Mouse (Mus musculus) cortical plate, adult 2 months (tissue): ENCODE measurements at regions not wholly inside any gene's neighbourhood (a gene's known extent, or its start where the extent isn't known, plus 50 kb on each side); places are given as distances from the start of the nearest gene placed in this dataset.
A peak's percentile ranks its signal among the peaks of the same experiment; 100 is the strongest.

Experiments used
- H3K27ac ChIP-seq: fragments of 200-500 bp; 2 replicates; pipeline ENCODE4 v1.5.1; 2012; ENCODE audit warnings: low read length, control low read depth, inconsistent platforms; ENCODE audit not compliant: insufficient read depth
- H3K4me1 ChIP-seq: fragments of 200-500 bp; 2 replicates; pipeline ENCODE4 v1.6.1; 2011; ENCODE audit warnings: low read length; ENCODE audit not compliant: control insufficient read depth, insufficient read depth
- H3K4me3 ChIP-seq: fragments of 200-500 bp; 2 replicates; pipeline ENCODE4 v1.5.1; 2011; ENCODE audit warnings: mild to moderate bottlenecking, low read length, control low read depth; ENCODE audit not compliant: insufficient read depth
- CTCF ChIP-seq: fragments of 200-500 bp; IDR thresholded peaks from 2 replicates; pipeline ENCODE4 v1.5.1; 2011; ENCODE audit warnings: mild to moderate bottlenecking, control low read depth, low read length; ENCODE audit not compliant: insufficient read depth; ENCODE audit errors: extremely low read depth
- POLR2A ChIP-seq: fragments of 200-500 bp; IDR thresholded peaks from 2 replicates; pipeline ENCODE4 v1.6.1; 2011; ENCODE audit warnings: mild to moderate bottlenecking, low read length, control low read depth; ENCODE audit not compliant: insufficient read depth; ENCODE audit errors: extremely low read depth

GRCm38 (mm10) chr10:18907276-18907960 is 62.6 kb downstream of the Perp start:
- Histone ChIP-seq H3K4me3 (no peak overlapping the region), H3K4me1 (no peaks in the 10 kb centered on the region), H3K27ac (no peak overlapping the region)
- no peak for TF ChIP-seq POLR2A
- TF ChIP-seq CTCF: no peak

GRCm38 (mm10) chr10:18909307-18909706 is 64.5 kb downstream of the Perp start:
- Histone ChIP-seq H3K4me3 (no peak overlapping the region), H3K4me1 (no peaks in the 10 kb centered on the region), H3K27ac (no peak overlapping the region)
- TF ChIP-seq CTCF (no peak), POLR2A (no peak)

- TF ChIP-seq CTCF: peak; percentile 51
- no peak for TF ChIP-seq POLR2A
- Histone ChIP-seq H3K4me3 (no peak overlapping the region), H3K27ac (no peak overlapping the region), H3K4me1 (no peaks in the 10 kb centered on the region)
These were observed 66.1 kb downstream of the Perp start for GRCm38 (mm10) chr10:18910898-18911297.

- Histone ChIP-seq H3K4me1 (peaks cover 3% of the 10 kb centered on the region; the same call in 1 of the 2 replicates), H3K4me3 (no peak overlapping the region), H3K27ac (no peak overlapping the region)
- peak; percentile 26; the same call in 1 of the 2 replicates for TF ChIP-seq CTCF
- no peak for TF ChIP-seq POLR2A
These were observed 72.3 kb downstream of the Perp start for GRCm38 (mm10) chr10:18917120-18917616.

GRCm38 (mm10) chr10:18923088-18923821 is 78.4 kb downstream of the Perp start:
- TF ChIP-seq POLR2A (no peak), CTCF (no peak)
- H3K27ac ChIP-seq: no peak overlapping the region
- no peak overlapping the region for H3K4me3 ChIP-seq
- peaks cover under 1% of the 10 kb centered on the region; the same call in 1 of the 2 replicates for H3K4me1 ChIP-seq

GRCm38 (mm10) chr10:18927811-18928210 is 83.0 kb downstream of the Perp start:
- H3K27ac ChIP-seq: no peak overlapping the region
- H3K4me3 ChIP-seq: no peak overlapping the region
- H3K4me1 ChIP-seq: no peaks in the 10 kb centered on the region
- no peak for TF ChIP-seq CTCF
- no peak for TF ChIP-seq POLR2A

GRCm38 (mm10) chr10:18931344-18931743 is 84.1 kb downstream of the Tnfaip3 start:
- Histone ChIP-seq H3K4me1 (no peaks in the 10 kb centered on the region), H3K27ac (no peak overlapping the region), H3K4me3 (no peak overlapping the region)
- TF ChIP-seq CTCF (no peak), POLR2A (no peak)

GRCm38 (mm10) chr10:18941447-18941846 is 74.0 kb downstream of the Tnfaip3 start:
- no peak overlapping the region for H3K4me3 ChIP-seq
- TF ChIP-seq CTCF (no peak), POLR2A (no peak)
- no peaks in the 10 kb centered on the region for H3K4me1 ChIP-seq
- H3K27ac ChIP-seq: no peak overlapping the region

- Histone ChIP-seq H3K27ac (no peak overlapping the region), H3K4me3 (no peak overlapping the region), H3K4me1 (no peaks in the 10 kb centered on the region)
- TF ChIP-seq POLR2A: no peak
- TF ChIP-seq CTCF: no peak
These were observed 73.5 kb downstream of the Tnfaip3 start for GRCm38 (mm10) chr10:18941908-18942307.
